Mouse (Mus musculus) intestine, embryonic 15.5 days (tissue): ENCODE measurements around the gene Fmnl2. TPM values are rescaled to one million over a fixed set of nuclear protein-coding genes. Genes with fewer than 3 reads are reported as not detected.

Experiments
- ATAC-seq: fragments of 200-750 bp; cut with Nextera tagmentation; 2 replicates; pipeline ENCODE4 v1.8.0; 2017; ENCODE audit warnings: moderate TSS enrichment, moderate library complexity
- H3K27ac ChIP-seq: fragments of 300-500 bp; sonication (generic); 2 replicates; pipeline ENCODE4 v1.5.1; 2015; ENCODE audit warnings: mild to moderate bottlenecking, inconsistent platforms
- H3K27me3 ChIP-seq: fragments of 300-500 bp; sonication (generic); replicated peaks from 2 replicates; pipeline ENCODE4 v1.6.1; 2015; ENCODE audit warnings: inconsistent platforms
- H3K36me3 ChIP-seq: fragments of 300-500 bp; sonication (generic); 2 replicates; pipeline ENCODE4 v1.6.1; 2015; ENCODE audit warnings: inconsistent platforms
- H3K4me1 ChIP-seq: fragments of 300-500 bp; sonication (generic); replicated peaks from 2 replicates; pipeline ENCODE4 v1.6.1; 2015; ENCODE audit warnings: inconsistent platforms
- H3K4me2 ChIP-seq: fragments of 300-500 bp; sonication (generic); replicated peaks from 2 replicates; pipeline ENCODE4 v1.6.1; 2015; ENCODE audit warnings: mild to moderate bottlenecking, inconsistent platforms
- H3K4me3 ChIP-seq: fragments of 300-500 bp; sonication (generic); replicated peaks from 2 replicates; pipeline ENCODE4 v1.5.1; 2015; ENCODE audit warnings: inconsistent platforms
- H3K9ac ChIP-seq: fragments of 300-500 bp; sonication (generic); 2 replicates; pipeline ENCODE4 v1.6.1; 2015; ENCODE audit warnings: inconsistent platforms
- H3K9me3 ChIP-seq: fragments of 300-500 bp; sonication (generic); 2 replicates; pipeline ENCODE4 v1.6.1; 2016; ENCODE audit warnings: inconsistent platforms
- WGBS: fragments of 180-500 bp; shearing (Covaris S2); methylation state at CpG from one replicate; pipeline ENCODE4 v1.1.7; 2015; 5-methylcytosine and 5-hydroxymethylcytosine counted together
- polyA plus RNA-seq: library from polyadenylated mRNA; unstranded; fragments of >200 nt; fragmentation: Nextera tagmentation; extraction: Ambion mirVana; gene quantifications from 2 replicates; pipeline ENCODE4 v1.2.1, GENCODE M21; 2015

Gene Fmnl2
- 3.5 and 3.6 TPM in 2 replicates for polyA plus RNA-seq

DNA sequence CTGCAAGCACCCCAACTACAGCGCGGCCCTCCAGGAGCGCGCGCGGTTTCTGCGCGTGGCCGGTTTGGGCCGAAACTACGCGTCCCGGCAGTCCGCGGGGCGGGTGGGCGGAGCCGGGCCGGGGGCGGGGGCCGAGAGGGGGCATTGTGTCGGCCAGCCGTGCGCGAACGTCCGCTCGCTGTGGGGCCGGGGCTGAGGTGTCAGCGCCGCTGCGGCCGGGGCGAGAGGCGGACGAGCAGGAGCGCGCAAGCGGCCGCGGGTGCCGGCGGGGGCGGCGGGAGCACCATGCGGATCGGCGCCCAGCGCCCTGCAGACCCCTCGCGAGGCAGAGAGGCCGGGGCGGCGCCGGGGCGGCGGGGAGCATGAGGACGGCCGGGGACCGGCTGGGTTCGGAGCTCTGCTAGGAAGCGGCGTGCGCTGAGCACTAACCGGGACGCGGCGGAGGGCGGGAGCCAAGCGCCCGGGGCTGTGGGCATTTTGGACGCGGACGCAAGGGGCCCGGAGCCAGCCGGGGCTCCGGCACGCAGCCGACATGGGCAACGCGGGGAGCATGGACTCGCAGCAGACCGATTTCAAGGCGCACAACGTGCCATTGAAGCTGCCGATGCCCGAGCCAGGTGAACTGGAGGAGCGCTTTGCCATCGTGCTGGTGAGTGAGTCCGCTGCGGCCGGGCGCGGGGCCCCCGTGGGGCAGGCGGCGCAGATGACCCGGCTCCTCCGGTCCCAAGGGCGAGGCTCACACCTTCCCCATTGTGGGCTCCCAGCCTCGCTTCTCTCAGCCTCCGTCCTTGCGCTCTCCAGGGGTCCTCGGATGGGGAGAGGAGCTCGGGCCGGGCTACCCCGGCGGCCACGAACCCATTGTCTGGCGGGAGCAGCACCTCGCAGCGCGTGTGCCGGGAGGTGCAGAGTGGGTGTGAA is at the start of gene Fmnl2:
Fmnl2 (plus strand) TSS at position 250 of the 918 bp plus-strand sequence.
- Histone ChIP-seq H3K27me3 (no peaks in the 10 kb centered on the region), H3K36me3 (no peaks in the 10 kb centered on the region), H3K9ac (peak within 1 kb of the TSS; percentile 82), H3K9me3 (no peaks in the 10 kb centered on the region), H3K4me2 (peak within 1 kb of the TSS; percentile 95), H3K4me3 (peak within 1 kb of the TSS; percentile 93), H3K4me1 (peaks cover 5% of the 10 kb centered on the region), H3K27ac (peak within 1 kb of the TSS; percentile 79)
- ATAC-seq, result peak; percentile 94
- whole genome bisulfite sequencing, result under 1% methylated on average over 114 of the region's 114 CpGs

DNA sequence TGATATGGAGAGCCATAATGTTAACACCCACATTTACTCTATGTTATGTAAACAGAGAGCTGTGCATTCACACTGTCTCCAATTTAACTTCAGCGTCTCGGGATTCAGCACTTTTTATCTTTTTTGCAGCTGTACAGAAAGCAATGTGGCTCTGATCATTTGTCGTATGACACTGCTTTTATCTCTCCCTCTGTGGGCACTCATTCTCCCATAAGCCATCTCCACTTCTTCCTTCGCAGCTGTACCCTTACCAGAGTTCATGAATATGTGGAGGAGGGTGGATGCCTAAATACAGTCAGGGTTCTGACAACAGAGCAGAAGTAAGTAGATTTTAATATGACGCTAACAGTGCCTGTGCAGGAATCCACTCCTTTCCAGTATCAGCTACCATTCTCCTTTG is 47.7 kb upstream of the Fmnl2 start:
- no peak overlapping the region for H3K9ac ChIP-seq
- H3K36me3 ChIP-seq, result no peaks in the 10 kb centered on the region
- H3K4me1 ChIP-seq, result no peaks in the 10 kb centered on the region
- H3K27ac ChIP-seq, result no peak overlapping the region
- 63% methylated on average over 5 of the region's 5 CpGs for WGBS
- no peaks in the 10 kb centered on the region for H3K27me3 ChIP-seq
- no peaks in the 10 kb centered on the region for H3K9me3 ChIP-seq
- H3K4me2 ChIP-seq, result no peak overlapping the region
- no peak for ATAC-seq
- no peak overlapping the region for H3K4me3 ChIP-seq

DNA sequence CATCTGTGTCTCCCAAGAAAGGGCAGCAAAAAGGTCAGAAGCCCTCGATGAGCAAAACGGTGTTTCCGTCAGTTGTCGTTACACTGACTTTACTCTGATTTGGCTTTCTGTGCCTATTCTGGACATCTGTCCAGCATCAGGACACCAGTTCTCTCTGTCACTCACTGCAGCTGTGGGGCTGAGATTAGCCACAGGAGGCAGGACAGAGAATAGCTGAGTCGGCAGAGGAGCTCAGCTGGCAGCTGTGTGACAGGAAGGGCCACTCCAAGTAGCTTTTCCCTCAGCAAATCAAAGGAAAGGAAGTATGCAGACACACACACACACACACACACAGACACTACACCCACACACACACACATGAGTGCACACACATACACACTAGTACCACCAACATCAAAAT is 46.0 kb upstream of the Fmnl2 start:
- ATAC-seq, result peak; percentile 56
- no peaks in the 10 kb centered on the region for H3K9me3 ChIP-seq
- 35% methylated on average over 5 of the region's 5 CpGs for WGBS

DNA sequence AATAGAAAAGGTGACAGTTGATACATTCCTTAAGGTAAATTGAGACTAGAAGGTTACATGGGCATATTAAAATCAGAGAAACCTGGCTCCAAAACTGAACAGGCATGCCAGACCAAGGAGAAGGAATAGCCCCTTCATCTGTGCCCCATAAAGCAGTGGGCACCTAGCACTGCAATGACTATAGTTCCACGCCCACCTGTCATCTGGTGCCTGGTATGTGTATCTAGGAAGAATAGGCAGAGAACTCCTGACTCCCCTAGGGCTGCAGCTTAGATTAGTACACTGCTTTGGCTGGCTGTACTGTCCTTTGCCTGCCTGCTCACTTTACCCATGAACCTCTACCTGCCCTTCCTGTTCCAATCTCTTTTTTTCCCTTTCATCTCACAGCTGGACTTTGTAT is 40.3 kb upstream of the Fmnl2 start:
- Histone ChIP-seq H3K27ac (no peak overlapping the region), H3K9me3 (no peaks in the 10 kb centered on the region), H3K4me2 (no peak overlapping the region), H3K4me3 (no peak overlapping the region), H3K27me3 (no peaks in the 10 kb centered on the region), H3K4me1 (no peaks in the 10 kb centered on the region), H3K9ac (no peak overlapping the region), H3K36me3 (no peaks in the 10 kb centered on the region)
- WGBS, result 88% methylated on average over 1 of the region's 1 CpGs
- no peak for ATAC-seq

More for the DNA sequence above, 46.0 kb upstream of the Fmnl2 start:
- no peak overlapping the region for H3K4me2 ChIP-seq
- no peak overlapping the region for H3K4me3 ChIP-seq
- H3K36me3 ChIP-seq, result no peaks in the 10 kb centered on the region
- no peaks in the 10 kb centered on the region for H3K27me3 ChIP-seq
- no peak overlapping the region for H3K9ac ChIP-seq
- no peaks in the 10 kb centered on the region for H3K4me1 ChIP-seq
- H3K27ac ChIP-seq, result no peak overlapping the region

DNA sequence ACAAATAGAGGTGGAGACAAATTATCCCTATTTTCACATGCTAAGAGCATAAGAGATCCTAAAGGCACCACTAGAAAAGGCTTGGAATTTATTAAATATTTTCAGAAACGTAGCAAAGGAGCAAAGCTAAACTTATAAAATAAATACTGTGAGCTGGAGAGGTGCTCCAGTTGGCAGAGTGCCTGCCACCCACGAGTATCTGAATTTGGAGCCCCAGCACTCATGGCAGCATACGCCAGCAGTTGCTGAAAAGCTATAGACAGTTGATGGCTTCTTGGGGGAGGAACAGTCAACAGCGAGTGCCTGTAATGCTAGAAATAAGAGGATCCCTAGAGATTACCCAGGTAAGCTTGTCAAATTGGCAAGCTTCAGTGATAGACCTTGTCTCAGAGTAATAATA is 38.7 kb upstream of the Fmnl2 start:
- no peaks in the 10 kb centered on the region for H3K9me3 ChIP-seq
- H3K4me2 ChIP-seq, result no peak overlapping the region
- no peak overlapping the region for H3K4me3 ChIP-seq
- WGBS, result 72% methylated on average over 4 of the region's 4 CpGs
- no peaks in the 10 kb centered on the region for H3K4me1 ChIP-seq
- no peak overlapping the region for H3K9ac ChIP-seq
- no peaks in the 10 kb centered on the region for H3K27me3 ChIP-seq
- no peak for ATAC-seq
- H3K27ac ChIP-seq, result no peak overlapping the region
- H3K36me3 ChIP-seq, result no peaks in the 10 kb centered on the region

DNA sequence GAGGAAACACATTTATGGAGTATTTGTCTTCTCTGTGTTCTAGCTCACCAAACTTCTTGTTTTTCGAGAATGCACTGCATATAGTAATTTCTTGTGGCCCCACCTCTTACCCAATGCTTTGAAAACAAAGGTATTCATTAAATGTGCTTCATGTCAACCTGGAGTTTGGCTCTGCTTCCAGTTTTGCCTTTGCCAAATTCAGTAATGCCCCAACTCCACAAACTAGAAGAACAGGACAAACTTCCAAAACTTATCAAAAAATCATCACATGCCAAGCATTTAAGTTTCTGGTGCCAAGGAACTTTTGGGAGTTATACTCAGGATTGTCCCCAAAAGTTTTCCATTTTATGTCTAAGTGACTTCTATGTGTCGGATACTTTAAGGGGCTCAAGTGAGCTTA is 35.4 kb upstream of the Fmnl2 start:
- Histone ChIP-seq H3K4me3 (no peak overlapping the region), H3K36me3 (no peaks in the 10 kb centered on the region), H3K27ac (no peak overlapping the region), H3K4me2 (no peak overlapping the region), H3K9me3 (no peaks in the 10 kb centered on the region), H3K9ac (no peak overlapping the region), H3K27me3 (no peaks in the 10 kb centered on the region), H3K4me1 (no peaks in the 10 kb centered on the region)
- no peak for ATAC-seq
- 78% methylated on average over 2 of the region's 2 CpGs for WGBS

DNA sequence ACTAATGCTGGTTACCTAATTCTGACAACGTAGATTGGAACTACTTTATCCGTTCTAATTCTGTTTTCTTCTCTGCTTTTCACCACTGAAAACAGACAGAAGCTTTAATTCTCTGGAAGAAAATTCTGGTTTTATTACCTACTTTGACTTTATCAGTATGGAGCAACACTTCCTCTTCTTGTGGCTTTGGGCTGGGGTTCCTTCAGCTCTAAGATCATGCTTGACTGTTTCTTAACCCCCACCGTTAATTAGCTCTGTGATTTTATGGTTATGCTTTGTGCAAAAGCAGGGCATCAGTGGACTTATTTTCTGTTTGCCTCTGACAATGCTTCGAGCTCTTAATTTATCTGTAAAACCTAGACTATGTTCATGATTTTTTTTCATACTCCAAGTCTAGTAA is 29.6 kb upstream of the Fmnl2 start:
- 86% methylated on average over 4 of the region's 4 CpGs for WGBS
- no peak overlapping the region for H3K27ac ChIP-seq
- no peaks in the 10 kb centered on the region for H3K27me3 ChIP-seq
- no peaks in the 10 kb centered on the region for H3K4me1 ChIP-seq
- no peak overlapping the region for H3K4me2 ChIP-seq
- no peaks in the 10 kb centered on the region for H3K36me3 ChIP-seq
- no peak overlapping the region for H3K4me3 ChIP-seq
- no peaks in the 10 kb centered on the region for H3K9me3 ChIP-seq
- no peak overlapping the region for H3K9ac ChIP-seq
- no peak for ATAC-seq

DNA sequence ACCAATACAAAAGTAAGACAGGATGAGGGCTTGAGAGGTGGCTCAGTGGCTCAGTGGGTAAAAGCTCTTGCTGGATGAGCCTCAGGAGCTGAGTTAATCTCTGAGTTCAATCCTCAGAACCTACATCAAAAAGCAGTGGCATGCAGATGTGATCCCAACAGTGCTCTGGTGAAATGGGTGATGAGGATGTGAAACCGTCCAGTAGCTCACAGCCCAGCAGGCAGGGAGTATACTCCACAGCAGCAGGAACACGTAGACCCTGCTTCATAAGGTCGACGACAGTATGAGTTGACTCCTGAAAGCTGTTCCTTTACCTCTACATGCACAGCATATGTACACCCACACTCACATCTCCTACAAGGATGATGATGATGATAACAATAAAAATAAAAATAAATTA is 27.1 kb upstream of the Fmnl2 start:
- no peak overlapping the region for H3K9ac ChIP-seq
- ATAC-seq, result no peak
- H3K4me1 ChIP-seq, result no peaks in the 10 kb centered on the region
- no peaks in the 10 kb centered on the region for H3K36me3 ChIP-seq
- H3K27ac ChIP-seq, result no peak overlapping the region
- 85% methylated on average over 4 of the region's 4 CpGs for WGBS
- no peak overlapping the region for H3K4me3 ChIP-seq
- H3K4me2 ChIP-seq, result no peak overlapping the region
- no peaks in the 10 kb centered on the region for H3K9me3 ChIP-seq
- no peaks in the 10 kb centered on the region for H3K27me3 ChIP-seq

DNA sequence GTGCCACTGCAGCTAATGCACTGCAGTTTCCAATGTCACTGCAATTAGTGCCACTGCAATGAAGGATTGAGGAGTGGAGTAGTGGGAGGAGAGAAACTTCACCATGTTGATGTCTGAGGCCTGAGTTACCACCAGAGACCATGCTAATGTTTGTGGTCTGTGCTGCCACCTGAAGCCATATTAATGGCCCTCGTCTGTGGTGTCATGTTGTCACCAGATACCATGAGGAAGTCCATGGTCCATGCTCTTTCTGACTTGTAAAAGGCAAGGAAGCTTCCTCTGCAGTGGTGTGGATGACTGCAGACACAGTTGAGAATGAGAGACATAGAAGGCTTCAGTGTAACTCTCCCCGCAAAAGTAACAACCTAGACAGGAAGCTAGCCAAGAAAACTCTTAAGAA is 26.1 kb upstream of the Fmnl2 start:
- Histone ChIP-seq H3K9ac (no peak overlapping the region), H3K36me3 (no peaks in the 10 kb centered on the region), H3K4me2 (no peak overlapping the region), H3K27me3 (no peaks in the 10 kb centered on the region), H3K4me3 (no peak overlapping the region), H3K27ac (no peak overlapping the region), H3K9me3 (no peaks in the 10 kb centered on the region), H3K4me1 (no peaks in the 10 kb centered on the region)
- ATAC-seq, result no peak
- WGBS, result 82% methylated on average over 2 of the region's 2 CpGs

DNA sequence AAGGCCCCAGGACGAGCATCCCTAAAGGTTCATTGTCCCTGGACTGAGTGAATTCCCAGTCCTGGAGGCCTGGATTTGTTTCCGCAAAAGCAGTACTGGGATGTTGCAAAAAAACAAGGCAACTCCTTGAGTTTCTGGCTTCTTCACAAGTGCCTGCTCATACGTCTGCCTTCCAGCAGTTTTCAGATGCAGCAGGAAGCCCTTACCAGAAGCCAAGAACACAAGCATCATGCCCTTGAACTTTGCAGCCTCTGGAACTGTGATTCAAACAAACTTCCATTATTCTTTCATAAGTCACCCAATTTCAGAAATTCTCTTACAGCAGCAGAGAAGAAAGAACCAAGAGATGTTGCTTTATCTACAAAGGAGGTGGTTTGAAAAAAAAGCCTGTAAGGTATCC is 21.9 kb upstream of the Fmnl2 start:
- H3K9ac ChIP-seq, result no peak overlapping the region
- ATAC-seq, result no peak

DNA sequence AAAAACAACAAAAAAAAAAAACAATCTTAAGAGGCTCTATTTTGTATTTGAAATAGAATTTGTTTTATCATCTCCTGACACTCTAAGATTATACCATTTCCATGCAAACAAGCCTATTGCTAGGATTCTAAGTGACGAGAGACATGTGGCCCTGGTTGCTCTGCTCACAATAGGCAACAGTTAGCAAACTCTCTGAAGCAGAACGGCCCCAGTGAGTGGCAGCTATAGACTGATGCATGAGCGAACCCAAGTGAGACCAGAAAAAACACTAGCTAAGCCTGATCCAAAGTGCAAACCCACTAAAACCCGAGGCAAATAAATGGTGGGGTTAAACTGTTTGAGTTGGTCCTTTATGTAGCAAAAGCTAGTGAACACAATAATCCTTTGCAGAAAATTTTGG is 18.6 kb upstream of the Fmnl2 start:
- WGBS, result 82% methylated on average over 4 of the region's 4 CpGs
- Histone ChIP-seq H3K27ac (no peak overlapping the region), H3K4me1 (no peaks in the 10 kb centered on the region), H3K9me3 (no peaks in the 10 kb centered on the region), H3K9ac (no peak overlapping the region), H3K4me3 (no peak overlapping the region), H3K4me2 (no peak overlapping the region), H3K27me3 (no peaks in the 10 kb centered on the region), H3K36me3 (no peaks in the 10 kb centered on the region)
- ATAC-seq, result no peak

More for the DNA sequence above, 21.9 kb upstream of the Fmnl2 start:
- Histone ChIP-seq H3K27ac (no peak overlapping the region), H3K4me2 (no peak overlapping the region), H3K36me3 (no peaks in the 10 kb centered on the region), H3K4me1 (no peaks in the 10 kb centered on the region), H3K27me3 (no peaks in the 10 kb centered on the region), H3K9me3 (no peaks in the 10 kb centered on the region), H3K4me3 (no peak overlapping the region)
- whole genome bisulfite sequencing, result 79% methylated on average over 3 of the region's 3 CpGs

DNA sequence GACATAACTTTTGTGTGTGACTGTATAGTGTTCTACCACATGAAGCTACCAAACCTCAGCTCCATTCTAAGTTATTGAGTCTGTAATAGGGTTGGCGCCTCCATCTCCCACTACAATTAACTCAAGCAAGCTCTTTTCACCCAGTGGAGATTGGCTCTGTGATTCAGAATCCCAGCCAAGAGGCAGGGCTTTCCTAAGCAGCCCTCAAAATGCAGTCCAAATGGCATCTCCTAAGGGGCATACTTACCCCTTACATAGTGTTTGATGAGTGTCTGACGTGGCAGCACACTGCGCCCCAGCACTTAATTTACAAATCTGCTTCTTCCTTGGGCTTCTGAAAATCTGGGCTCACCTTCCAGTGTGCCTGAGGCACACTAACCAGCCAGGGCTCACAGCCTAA is 17.8 kb upstream of the Fmnl2 start:
- 94% methylated on average over 3 of the region's 3 CpGs for WGBS
- H3K4me1 ChIP-seq, result no peaks in the 10 kb centered on the region
- H3K9ac ChIP-seq, result no peak overlapping the region
- H3K36me3 ChIP-seq, result no peaks in the 10 kb centered on the region
- H3K27me3 ChIP-seq, result no peaks in the 10 kb centered on the region
- H3K4me3 ChIP-seq, result no peak overlapping the region
- no peak overlapping the region for H3K4me2 ChIP-seq
- H3K9me3 ChIP-seq, result no peaks in the 10 kb centered on the region
- ATAC-seq, result no peak
- H3K27ac ChIP-seq, result no peak overlapping the region

DNA sequence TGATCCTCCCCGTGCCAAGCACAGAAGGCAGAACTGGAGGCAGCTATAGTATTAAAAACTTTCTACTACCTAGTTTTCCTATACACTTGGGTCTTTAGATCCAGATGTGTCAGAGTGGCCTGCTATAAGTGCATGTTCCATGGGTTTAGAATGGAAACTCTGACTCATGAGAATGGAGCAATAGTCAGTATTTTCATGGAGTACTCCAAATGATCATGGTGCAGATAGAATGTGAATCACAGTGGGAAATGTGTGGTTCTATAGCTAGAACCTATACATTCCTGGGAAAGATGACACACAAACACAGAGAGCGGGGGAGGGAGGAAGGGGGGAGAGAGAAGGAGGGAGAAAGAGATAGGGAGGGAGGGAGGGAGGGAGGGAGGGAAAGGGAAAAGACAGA is 13.8 kb upstream of the Fmnl2 start:
- Histone ChIP-seq H3K4me2 (no peak overlapping the region), H3K27me3 (no peaks in the 10 kb centered on the region), H3K4me3 (no peak overlapping the region), H3K9ac (no peak overlapping the region), H3K36me3 (no peaks in the 10 kb centered on the region), H3K4me1 (no peaks in the 10 kb centered on the region), H3K9me3 (no peaks in the 10 kb centered on the region), H3K27ac (no peak overlapping the region)
- 85% methylated on average over 2 of the region's 2 CpGs for WGBS
- ATAC-seq, result no peak
